14 mouse cellular contexts compared by ENCODE assay signal in the genomic region with DNA sequence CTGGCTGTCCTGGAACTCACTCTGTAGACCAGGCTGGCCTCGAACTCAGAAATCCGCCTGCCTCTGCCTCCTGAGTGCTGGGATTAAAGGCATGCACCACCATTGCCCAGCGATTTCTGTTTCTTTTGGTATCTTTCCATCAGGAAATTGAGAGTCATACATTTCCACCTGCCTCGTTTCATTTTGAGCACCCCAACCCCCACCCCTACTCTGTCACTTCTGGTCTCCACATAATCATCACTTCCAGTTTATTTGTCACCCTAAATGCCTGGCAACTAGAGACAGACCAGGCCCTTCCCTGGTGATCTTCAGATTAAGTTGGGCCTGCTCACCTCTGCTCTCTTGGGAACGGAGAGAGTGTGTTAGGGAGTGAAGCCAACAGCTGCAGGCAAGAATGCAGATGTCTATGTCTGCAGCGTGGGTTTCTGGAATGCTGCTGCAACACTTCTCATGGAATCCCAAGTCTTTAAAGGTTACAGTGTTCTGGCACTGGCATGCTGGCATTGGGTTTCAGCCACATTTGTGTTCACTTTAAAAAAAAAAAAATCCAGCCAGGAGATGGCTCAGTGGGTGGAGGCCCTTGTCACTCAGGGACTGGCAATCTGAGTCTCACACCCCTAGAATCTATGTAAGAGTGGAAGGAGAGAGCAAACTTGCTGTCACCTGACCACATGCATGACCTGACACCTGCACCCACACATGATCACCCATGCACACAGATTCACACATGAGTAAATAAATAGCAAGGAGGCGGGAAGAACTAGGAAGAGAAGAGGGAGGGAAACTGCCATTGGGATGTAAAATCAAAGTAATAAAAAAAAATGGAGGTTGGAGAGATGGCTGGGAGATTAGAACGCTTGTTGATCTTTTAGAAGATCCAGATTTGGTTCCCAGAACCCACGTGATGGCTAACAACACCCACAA. TPM values are rescaled to one million over a fixed set of nuclear protein-coding genes. Genes with fewer than 3 reads are reported as not detected.
DNase-seq lines count a peak whose midpoint lies in the region; ATAC-seq and TF ChIP-seq lines count a peak whose summit lies in the region.
"Had no signal": no experiment of that assay in that cellular context is flagged by ENCODE, and none has a peak within 500 bp of the region (broad histone marks: within the 10 kb centered on the region; RNA-seq: fewer than 3 reads in every experiment).

No protein-coding gene starts in this region.

- H3K9me3 ChIP-seq in heart, embryonic 16.5 days (replicated peaks; ENCODE audit: control insufficient read depth, low read length) = no peaks in the 10 kb centered on the region
- no peaks in the 10 kb centered on the region for H3K9me3 ChIP-seq in ES-Bruce4 (replicated peaks; ENCODE audit: control insufficient read depth, insufficient read depth, low read length, poor library complexity, severe bottlenecking)
- H3K9me3 ChIP-seq: intestine, embryonic 15.5 days; liver, embryonic 13.5 days; midbrain, embryonic 12.5 days had no signal

- H3K27me3 ChIP-seq in heart, embryonic 16.5 days (ENCODE audit: control insufficient read depth, insufficient read depth, low read length) = no peaks in the 10 kb centered on the region
- H3K27me3 ChIP-seq in ES-Bruce4 (ENCODE audit: control insufficient read depth, insufficient read depth, low read length, poor library complexity, severe bottlenecking) = no peaks in the 10 kb centered on the region
- H3K27me3 ChIP-seq: intestine, embryonic 15.5 days; liver, embryonic 13.5 days; midbrain, embryonic 12.5 days had no signal

- peaks cover 12% of the 10 kb centered on the region for H3K4me1 ChIP-seq in heart, embryonic 16.5 days (ENCODE audit: control insufficient read depth, insufficient read depth, low read length)
- H3K4me1 ChIP-seq in ES-Bruce4 (ENCODE audit: control insufficient read depth, insufficient read depth, low read length) = peaks cover 7% of the 10 kb centered on the region

- TF ChIP-seq EP300 in ES-Bruce4 (IDR thresholded peaks at IDR 0.05; ENCODE audit: insufficient read depth, low read depth, low read length) = no peak

- H3K4me3 ChIP-seq in heart, embryonic 16.5 days (ENCODE audit: low read length) = no peak overlapping the region
- H3K4me3 ChIP-seq in ES-Bruce4 (ENCODE audit: low read depth, low read length) = no peak overlapping the region
- H3K4me3 ChIP-seq: erythroblast, embryonic 14.5 days; intestine, embryonic 15.5 days; liver, embryonic 13.5 days; midbrain, embryonic 12.5 days had no signal

- DNase-seq in heart, postnatal 36 days = no peak
- DNase-seq in 416B (ENCODE audit: low read depth) = peak; percentile 27
- peak; percentile 94 for DNase-seq in fat pad, adult 2 months (ENCODE audit: extremely low read depth, low read depth, low spot score)
- DNase-seq in ovary, postnatal 36 days (ENCODE audit: low spot score) = no peak
- no peak for DNase-seq in gastrocnemius, postnatal 36 days
- DNase-seq: adrenal gland, adult 8-10 months; layer of hippocampus, adult 9-11 months; liver, embryonic 13.5 days; lung, postnatal 14 days had no signal

- 47% methylated on average over 7 of the region's 9 CpGs for WGBS in heart, embryonic 16.5 days

- no peak for TF ChIP-seq POLR2A in ES-Bruce4 (IDR thresholded peaks at IDR 0.05; ENCODE audit: insufficient read depth, low read length)

- TF ChIP-seq CTCF in ES-Bruce4 (IDR thresholded peaks at IDR 0.05; ENCODE audit: low read depth, low read length) = no peak

- no peak overlapping the region for H3K9ac ChIP-seq in heart, embryonic 16.5 days (ENCODE audit: low read length)
- H3K9ac ChIP-seq in ES-Bruce4 (ENCODE audit: low read depth, poor library complexity, severe bottlenecking) = no peak overlapping the region; the same call in 1 of the 2 replicates
- H3K9ac ChIP-seq: intestine, embryonic 15.5 days; liver, embryonic 13.5 days; midbrain, embryonic 12.5 days had no signal

- peak; percentile 45; the same call in 1 of the 2 replicates for ATAC-seq in heart, embryonic 16.5 days (replicated peaks; ENCODE audit: extremely low read depth, insufficient read depth, low FRiP score)
- ATAC-seq: intestine, embryonic 15.5 days had no signal

- no peaks in the 10 kb centered on the region for H3K36me3 ChIP-seq in heart, embryonic 16.5 days (ENCODE audit: control insufficient read depth, insufficient read depth)
- H3K36me3 ChIP-seq in ES-Bruce4 (ENCODE audit: control insufficient read depth, insufficient read depth, low read length, poor library complexity, severe bottlenecking) = no peaks in the 10 kb centered on the region
- H3K36me3 ChIP-seq: intestine, embryonic 15.5 days; liver, embryonic 13.5 days; midbrain, embryonic 12.5 days had no signal

- intact Hi-C loops in heart, postnatal 36 days (cut with DNase I) = no loop called here
- intact Hi-C loops in gastrocnemius, postnatal 36 days (cut with DNase I) = no loop called here

- H3K27ac ChIP-seq in heart, embryonic 16.5 days (ENCODE audit: low read length) = peak overlapping the region; percentile 74
- peak overlapping the region; percentile 96 for H3K27ac ChIP-seq in ES-Bruce4 (ENCODE audit: insufficient read depth, low read length)
- H3K27ac ChIP-seq: intestine, embryonic 15.5 days; liver, embryonic 13.5 days; midbrain, embryonic 12.5 days had no signal

- no peak overlapping the region for H3K4me2 ChIP-seq in heart, embryonic 16.5 days (ENCODE audit: low read depth, low read length)
- H3K4me2 ChIP-seq: intestine, embryonic 15.5 days; liver, embryonic 13.5 days; midbrain, embryonic 12.5 days had no signal

RNA-seq across cellular contexts. Expression of gene Npepps, which starts 5.7 kb away (rescaled TPM):
- polyA plus RNA-seq in heart, embryonic 16.5 days (2015; fragmentation: Nextera tagmentation; extraction: Ambion mirVana) = 87.4 and 92.9 TPM in 2 replicates
- total RNA-seq in heart, postnatal 36 days (2021) = 10 to 100 TPM; 79.6 to 87.6 TPM
- polyA plus RNA-seq in ES-Bruce4 (2011; ENCODE audit: insufficient read depth, insufficient read length, low read depth, missing spikeins) = 213 and 223 TPM in 2 replicates
- 10 to 100 TPM; 51.5 to 56.9 TPM for total RNA-seq in gastrocnemius, postnatal 36 days (2021)

RNA-seq across cellular contexts. Expression of gene Mrpl45, which starts 29.4 kb away (rescaled TPM):
- polyA plus RNA-seq in heart, embryonic 16.5 days (2015; fragmentation: Nextera tagmentation; extraction: Ambion mirVana) = 58.1 and 59.8 TPM in 2 replicates
- total RNA-seq in heart, postnatal 36 days (2021) = 10 to 100 TPM; 55.3 to 65.3 TPM
- 92.7 and 103 TPM in 2 replicates for polyA plus RNA-seq in ES-Bruce4 (2011; ENCODE audit: insufficient read depth, insufficient read length, low read depth, missing spikeins)
- 10 to 100 TPM; 33.5 to 37.9 TPM for total RNA-seq in gastrocnemius, postnatal 36 days (2021)

Comparison
In these comparisons a context has a peak if more than half of its experiments do, and no peak if none do; other contexts are left out.
1. DNase-seq: peak in 416B (single experiment) and fat pad, adult 2 months (single experiment); none in heart, postnatal 36 days (0 of 2), ovary, postnatal 36 days (single experiment) and gastrocnemius, postnatal 36 days (0 of 2).